Mouse (Mus musculus): ENCODE results near the gene Dusp5.
"Not testable (repeated sequence)": the region's sequence is repeated elsewhere in the genome, so short reads cannot be mapped to it uniquely, and the experiment has no call there.

The Dusp5 gene

GRCm38 (mm10) chr19:53574546-53574945 lies 45.6 kb downstream of the Dusp5 start:
- no peak for DNase-seq (ENCODE audit: extremely low read depth, low read depth, low spot score)

GRCm38 (mm10) chr19:53575296-53576010 lies 46.5 kb downstream of the Dusp5 start:
- DNase-seq (ENCODE audit: extremely low read depth, low read depth, low spot score), result no peak

- no peak for DNase-seq (ENCODE audit: extremely low read depth, low read depth, low spot score)
These were observed 47.2 kb downstream of the Dusp5 start for GRCm38 (mm10) chr19:53576061-53576460.

GRCm38 (mm10) chr19:53577025-53577800 lies 48.3 kb downstream of the Dusp5 start:
- DNase-seq (ENCODE audit: extremely low read depth, low read depth, low spot score), result no peak

GRCm38 (mm10) chr19:53578597-53579252 lies 49.8 kb downstream of the Dusp5 start:
- no peak for DNase-seq (ENCODE audit: extremely low read depth, low read depth, low spot score)

GRCm38 (mm10) chr19:53580271-53580670 lies 51.4 kb downstream of the Dusp5 start:
- not testable (repeated sequence) for DNase-seq (ENCODE audit: extremely low read depth, low read depth, low spot score)

- DNase-seq (ENCODE audit: extremely low read depth, low read depth, low spot score), result not testable (repeated sequence)
These were observed 58.8 kb downstream of the Dusp5 start for GRCm38 (mm10) chr19:53587686-53588085.

- DNase-seq (ENCODE audit: extremely low read depth, low read depth, low spot score), result not testable (repeated sequence)
These were observed 60.1 kb downstream of the Dusp5 start, which contains the start of gene Nutf2-ps1 for GRCm38 (mm10) chr19:53588968-53589367. Gene Nutf2-ps1, minus strand, starts transcription at chr19:53589068.

Measured in fat pad, adult 2 months (tissue).